Mouse (Mus musculus) lung, postnatal 36 days (tissue): Measurements from ENCODE around the gene Acsm1.

ENCODE experiments used
- DNase-seq: peaks from one replicate; pipeline ENCODE4 v3.0.0; 2022; ENCODE audit warnings: mixed read lengths

Gene Acsm1

GRCm38 (mm10) chr7:119673465-119673864, 66.6 kb downstream of the Acsm1 start:
- peak; percentile 19 for DNase-seq

GRCm38 (mm10) chr7:119680107-119680506, 73.3 kb downstream of the Acsm1 start:
- DNase-seq, result no peak

GRCm38 (mm10) chr7:119682699-119683098, 75.9 kb downstream of the Acsm1 start:
- no peak for DNase-seq

GRCm38 (mm10) chr7:119689726-119690125, 82.9 kb downstream of the Acsm1 start, which contains the start of gene Acsm4:
Gene Acsm4 (plus strand): TSS chr7:119690026.
- no peak for DNase-seq

- no peak for DNase-seq
Measured at GRCm38 (mm10) chr7:119692302-119692701, 85.5 kb downstream of the Acsm1 start.

GRCm38 (mm10) chr7:119694926-119695325, 88.1 kb downstream of the Acsm1 start:
- no peak for DNase-seq
